Mouse (Mus musculus) lung, postnatal 0 days (tissue): Measurements from ENCODE around the gene Gpd2.

Experiments
- CTCF ChIP-seq: IDR thresholded peaks from 2 replicates; pipeline ENCODE4 v1.5.1; 2016; ENCODE audit warnings: antibody characterized with exemption, mild to moderate bottlenecking
- EP300 ChIP-seq: IDR thresholded peaks from 2 replicates; pipeline ENCODE4 v1.6.1; 2016; ENCODE audit warnings: antibody characterized with exemption, mild to moderate bottlenecking, control low read depth

GRCm38 (mm10) chr2:57287986-57288385, 50.6 kb downstream of the Gpd2 start:
- TF ChIP-seq CTCF = no peak
- TF ChIP-seq EP300 = no peak
